20 mouse cellular contexts compared by ENCODE assay signal in genomic region chr12:40728373-40728772, GRCm38 (mm10).
DNase-seq lines count a peak whose midpoint lies in the region; ATAC-seq and TF ChIP-seq lines count a peak whose summit lies in the region.
"Had no signal": no experiment of that assay in that cellular context is flagged by ENCODE, and none has a peak within 500 bp of the region (broad histone marks: within the 10 kb centered on the region; RNA-seq: fewer than 3 reads in every experiment).

No protein-coding gene starts in this region.

- H3K9ac ChIP-seq in midbrain, embryonic 11.5 days (ENCODE audit: low read length), result no peak overlapping the region
- no peak overlapping the region for H3K9ac ChIP-seq in midbrain, postnatal 0 days (replicated peaks; ENCODE audit: low read length, poor library complexity, severe bottlenecking)
- H3K9ac ChIP-seq: embryonic facial prominence, embryonic 12.5 days; forebrain, embryonic 15.5 days; heart, embryonic 12.5 days; hindbrain, embryonic 15.5 days had no signal

- no peaks in the 10 kb centered on the region for H3K27me3 ChIP-seq in midbrain, embryonic 11.5 days (ENCODE audit: control insufficient read depth, insufficient read depth, low read length)
- no peaks in the 10 kb centered on the region for H3K27me3 ChIP-seq in midbrain, postnatal 0 days (ENCODE audit: insufficient read depth, low read length)
- H3K27me3 ChIP-seq: CH12.LX; embryonic facial prominence, embryonic 12.5 days; forebrain, embryonic 15.5 days; heart, embryonic 12.5 days; hindbrain, embryonic 15.5 days had no signal

- H3K4me1 ChIP-seq in midbrain, embryonic 11.5 days (ENCODE audit: control insufficient read depth, insufficient read depth, low read length), result no peaks in the 10 kb centered on the region
- no peaks in the 10 kb centered on the region for H3K4me1 ChIP-seq in midbrain, postnatal 0 days (ENCODE audit: insufficient read depth, low read length)
- H3K4me1 ChIP-seq: embryonic facial prominence, embryonic 12.5 days; forebrain, embryonic 15.5 days; hindbrain, embryonic 15.5 days had no signal

- no peak overlapping the region for H3K27ac ChIP-seq in gastrocnemius, adult 2 months
- H3K27ac ChIP-seq in midbrain, embryonic 11.5 days (ENCODE audit: low read depth, low read length), result no peak overlapping the region
- no peak overlapping the region for H3K27ac ChIP-seq in midbrain, postnatal 0 days (ENCODE audit: low read depth, low read length)
- H3K27ac ChIP-seq: embryonic facial prominence, embryonic 12.5 days; forebrain, embryonic 15.5 days; hindbrain, embryonic 15.5 days had no signal

- no peaks in the 10 kb centered on the region for H3K36me3 ChIP-seq in midbrain, embryonic 11.5 days (ENCODE audit: control insufficient read depth, insufficient read depth, low read length)
- H3K36me3 ChIP-seq in midbrain, postnatal 0 days (ENCODE audit: insufficient read depth, low read length), result peaks cover 3% of the 10 kb centered on the region
- H3K36me3 ChIP-seq: embryonic facial prominence, embryonic 12.5 days; forebrain, embryonic 15.5 days; heart, embryonic 12.5 days had no signal

- DNase-seq in gastrocnemius, adult 2 months, result no peak
- DNase-seq in gastrocnemius, postnatal 36 days, result no peak
- DNase-seq in kidney, adult 9 months, result peak; percentile 9
- no peak for DNase-seq in kidney, adult 11 months
- DNase-seq in midbrain, embryonic 11.5 days (ENCODE audit: low spot score, missing footprints), result peak; percentile 51
- DNase-seq in midbrain, postnatal 0 days (ENCODE audit: low spot score), result no peak
- DNase-seq: adrenal gland, adult 8-10 months; adrenal gland, postnatal 36 days; cerebellum, adult 11 months; cerebellum, adult 8-10 months; cerebellum, postnatal 14 days; gastrocnemius, postnatal 25 days; heart, adult 18-20 months; heart, postnatal 36 days had no signal

- TF ChIP-seq CTCF in gastrocnemius, adult 2 months (IDR thresholded peaks at IDR 0.05), result peak; percentile 8; the same call in 1 of the 2 replicates
- no peak for TF ChIP-seq CTCF in midbrain, postnatal 0 days (IDR thresholded peaks at IDR 0.05)

- intact Hi-C loops in gastrocnemius, adult 2 months (cut with DNase I), result no loop called here
- intact Hi-C loops in gastrocnemius, postnatal 36 days (cut with DNase I), result no loop called here

- no peaks in the 10 kb centered on the region for H3K9me3 ChIP-seq in midbrain, embryonic 11.5 days (ENCODE audit: control insufficient read depth, low read length)
- no peaks in the 10 kb centered on the region for H3K9me3 ChIP-seq in midbrain, postnatal 0 days (ENCODE audit: low read length)
- H3K9me3 ChIP-seq: embryonic facial prominence, embryonic 12.5 days; forebrain, embryonic 15.5 days; heart, embryonic 12.5 days; hindbrain, embryonic 15.5 days had no signal

- H3K4me3 ChIP-seq in gastrocnemius, adult 2 months, result no peak overlapping the region
- no peak overlapping the region for H3K4me3 ChIP-seq in midbrain, embryonic 11.5 days (ENCODE audit: low read depth, low read length)
- H3K4me3 ChIP-seq in midbrain, postnatal 0 days (ENCODE audit: low read depth, low read length), result no peak overlapping the region
- H3K4me3 ChIP-seq: embryonic facial prominence, embryonic 12.5 days; forebrain, embryonic 15.5 days; heart, embryonic 12.5 days; hindbrain, embryonic 15.5 days had no signal

- no peak overlapping the region for H3K4me2 ChIP-seq in midbrain, embryonic 11.5 days
- H3K4me2 ChIP-seq in midbrain, postnatal 0 days (ENCODE audit: low read depth, low read length, poor library complexity, severe bottlenecking), result no peak overlapping the region
- H3K4me2 ChIP-seq: embryonic facial prominence, embryonic 12.5 days; forebrain, embryonic 15.5 days; heart, embryonic 12.5 days; hindbrain, embryonic 15.5 days had no signal

- no peak for ATAC-seq in midbrain, embryonic 11.5 days (ENCODE audit: low FRiP score)
- no peak for ATAC-seq in midbrain, postnatal 0 days (ENCODE audit: low FRiP score)
- ATAC-seq in activated CD4-positive, CD25-positive, alpha-beta regulatory T cell, adult 4 months, result no peak
- ATAC-seq: forebrain, embryonic 15.5 days had no signal

- 83% methylated on average over 2 of the region's 2 CpGs for WGBS in midbrain, embryonic 11.5 days
- WGBS in midbrain, postnatal 0 days, result 76% methylated on average over 2 of the region's 2 CpGs

Comparison
In these comparisons a context has a peak if more than half of its experiments do, and no peak if none do; other contexts are left out.
1. DNase-seq: peak in kidney, adult 9 months (single experiment) and midbrain, embryonic 11.5 days (single experiment); none in gastrocnemius, adult 2 months (single experiment), gastrocnemius, postnatal 36 days (0 of 2), kidney, adult 11 months (single experiment) and midbrain, postnatal 0 days (single experiment).